In genomic region chr13:27042185-27042584, GRCm38 (mm10) we compare ENCODE assay signal across 37 mouse cellular contexts. TPM values are rescaled to one million over a fixed set of nuclear protein-coding genes. Genes with fewer than 3 reads are reported as not detected.
"Had no signal": no experiment of that assay in that cellular context is flagged by ENCODE, and none has a peak within 500 bp of the region (broad histone marks: within the 10 kb centered on the region; RNA-seq: fewer than 3 reads in every experiment).

No protein-coding gene starts in this region.

- H3K27ac ChIP-seq: left cerebral cortex, adult 2 months; limb, embryonic 10.5 days; limb, embryonic 12.5 days; limb, embryonic 13.5 days; limb, embryonic 15.5 days; liver, embryonic 12.5 days; liver, embryonic 13.5 days; liver, embryonic 14.5 days; liver, embryonic 15.5 days; lung, embryonic 15.5 days; macrophage; midbrain, embryonic 12.5 days; midbrain, embryonic 13.5 days; midbrain, embryonic 15.5 days; neural tube, embryonic 12.5 days had no signal

- H3K4me1 ChIP-seq: limb, embryonic 10.5 days; limb, embryonic 12.5 days; limb, embryonic 13.5 days; limb, embryonic 15.5 days; liver, embryonic 12.5 days; liver, embryonic 13.5 days; liver, embryonic 15.5 days; lung, embryonic 15.5 days; megakaryocyte, embryonic 14.5 days; midbrain, embryonic 12.5 days; midbrain, embryonic 13.5 days; midbrain, embryonic 15.5 days; neural tube, embryonic 12.5 days had no signal

- H3K36me3 ChIP-seq: limb, embryonic 10.5 days; limb, embryonic 12.5 days; limb, embryonic 13.5 days; limb, embryonic 15.5 days; liver, embryonic 12.5 days; liver, embryonic 13.5 days; liver, embryonic 15.5 days; lung, embryonic 15.5 days; midbrain, embryonic 12.5 days; midbrain, embryonic 13.5 days; midbrain, embryonic 15.5 days; neural tube, embryonic 12.5 days had no signal

- H3K4me3 ChIP-seq: left cerebral cortex, adult 2 months; limb, embryonic 10.5 days; limb, embryonic 12.5 days; limb, embryonic 13.5 days; limb, embryonic 15.5 days; liver, embryonic 12.5 days; liver, embryonic 13.5 days; liver, embryonic 15.5 days; lung, embryonic 15.5 days; megakaryocyte, embryonic 14.5 days; midbrain, embryonic 12.5 days; midbrain, embryonic 13.5 days; midbrain, embryonic 15.5 days; neural tube, embryonic 12.5 days had no signal

- H3K27me3 ChIP-seq: limb, embryonic 12.5 days; limb, embryonic 13.5 days; limb, embryonic 15.5 days; liver, embryonic 12.5 days; liver, embryonic 13.5 days; liver, embryonic 15.5 days; lung, embryonic 15.5 days; megakaryocyte, embryonic 14.5 days; midbrain, embryonic 12.5 days; midbrain, embryonic 13.5 days; midbrain, embryonic 15.5 days; neural tube, embryonic 12.5 days had no signal

- H3K9ac ChIP-seq: limb, embryonic 12.5 days; limb, embryonic 13.5 days; limb, embryonic 15.5 days; liver, embryonic 12.5 days; liver, embryonic 13.5 days; liver, embryonic 14.5 days; liver, embryonic 15.5 days; liver, postnatal 0 days; lung, embryonic 14.5 days; lung, embryonic 15.5 days; midbrain, embryonic 12.5 days; midbrain, embryonic 13.5 days; midbrain, embryonic 15.5 days; neural tube, embryonic 12.5 days had no signal

- H3K4me2 ChIP-seq: limb, embryonic 12.5 days; limb, embryonic 13.5 days; limb, embryonic 15.5 days; liver, embryonic 11.5 days; liver, embryonic 12.5 days; liver, embryonic 13.5 days; liver, embryonic 15.5 days; lung, embryonic 14.5 days; lung, embryonic 15.5 days; midbrain, embryonic 12.5 days; midbrain, embryonic 13.5 days; midbrain, embryonic 15.5 days; neural tube, embryonic 12.5 days had no signal

- ATAC-seq: liver, embryonic 12.5 days; liver, postnatal 0 days; lung, postnatal 0 days; midbrain, embryonic 13.5 days; midbrain, embryonic 15.5 days; midbrain, embryonic 16.5 days had no signal

- DNase-seq: left cerebral cortex, postnatal 4 days; liver; liver, embryonic 13.5 days; liver, postnatal 0 days; lung, adult 18-20 months; lung, adult 2 months; lung, embryonic 14.5 days; lung, postnatal 10 days; lung, postnatal 14 days; lung, postnatal 36 days; lung, postnatal 4 days; midbrain, embryonic 14.5 days had no signal

- H3K9me3 ChIP-seq: limb, embryonic 10.5 days; limb, embryonic 12.5 days; limb, embryonic 13.5 days; limb, embryonic 15.5 days; liver, embryonic 12.5 days; liver, embryonic 13.5 days; liver, embryonic 15.5 days; lung, embryonic 15.5 days; megakaryocyte, embryonic 14.5 days; midbrain, embryonic 12.5 days; midbrain, embryonic 13.5 days; midbrain, embryonic 15.5 days; neural tube, embryonic 12.5 days had no signal

RNA-seq across cellular contexts. Expression of gene Prl, which starts 15.2 kb away (rescaled TPM):
- polyA plus RNA-seq: limb, embryonic 10.5 days; limb, embryonic 11.5 days; limb, embryonic 12.5 days; limb, embryonic 13.5 days; limb, embryonic 14.5 days; limb, embryonic 15.5 days; liver, adult 2 months; liver, embryonic 11.5 days; liver, embryonic 12.5 days; liver, embryonic 13.5 days; liver, embryonic 14.5 days; liver, embryonic 15.5 days; liver, embryonic 16.5 days; liver, postnatal 0 days; lung, adult 2 months; lung, embryonic 14.5 days; lung, embryonic 15.5 days; lung, postnatal 0 days; macrophage; midbrain, embryonic 12.5 days; midbrain, embryonic 13.5 days; midbrain, embryonic 14.5 days; midbrain, embryonic 15.5 days; midbrain, embryonic 16.5 days; midbrain, postnatal 0 days; neural tube, embryonic 11.5 days; neural tube, embryonic 12.5 days had no signal

RNA-seq across cellular contexts. Expression of gene Prl3d1, which starts 51.8 kb away (rescaled TPM):
- polyA plus RNA-seq: limb, embryonic 10.5 days; limb, embryonic 11.5 days; limb, embryonic 12.5 days; limb, embryonic 13.5 days; limb, embryonic 15.5 days; liver, adult 2 months; liver, embryonic 11.5 days; liver, embryonic 12.5 days; liver, embryonic 13.5 days; liver, embryonic 14.5 days; liver, embryonic 15.5 days; liver, embryonic 16.5 days; liver, postnatal 0 days; lung, adult 2 months; lung, embryonic 14.5 days; lung, embryonic 15.5 days; lung, embryonic 16.5 days; lung, postnatal 0 days; macrophage; midbrain, embryonic 12.5 days; midbrain, embryonic 13.5 days; midbrain, embryonic 14.5 days; midbrain, embryonic 15.5 days; midbrain, embryonic 16.5 days; midbrain, postnatal 0 days; neural tube, embryonic 11.5 days; neural tube, embryonic 12.5 days had no signal
